Mouse (Mus musculus) kidney, embryonic 15.5 days (tissue): ENCODE results near the gene Gtpbp2. TPM values are rescaled to one million over a fixed set of nuclear protein-coding genes. Genes with fewer than 3 reads are reported as not detected.

Source experiments
- ATAC-seq: fragments of 200-750 bp; cut with Nextera tagmentation; replicated peaks from 2 replicates; pipeline ENCODE4 v1.8.0; 2017; ENCODE audit warnings: moderate TSS enrichment; ENCODE audit not compliant: low FRiP score
- H3K27ac ChIP-seq: fragments of 300-500 bp; sonication (generic); 2 replicates; pipeline ENCODE4 v1.5.1; 2015; ENCODE audit warnings: mild to moderate bottlenecking, inconsistent platforms
- H3K27me3 ChIP-seq: fragments of 300-500 bp; sonication (generic); 2 replicates; pipeline ENCODE4 v1.6.1; 2015; ENCODE audit warnings: inconsistent platforms
- H3K36me3 ChIP-seq: fragments of 300-500 bp; sonication (generic); 2 replicates; pipeline ENCODE4 v1.6.1; 2015; ENCODE audit warnings: inconsistent platforms
- H3K4me1 ChIP-seq: fragments of 300-500 bp; sonication (generic); 2 replicates; pipeline ENCODE4 v1.6.1; 2015; ENCODE audit warnings: inconsistent platforms
- H3K4me2 ChIP-seq: fragments of 300-500 bp; sonication (generic); 2 replicates; pipeline ENCODE4 v1.6.1; 2015; ENCODE audit warnings: moderate library complexity, mild to moderate bottlenecking, inconsistent platforms
- H3K4me3 ChIP-seq: fragments of 300-500 bp; sonication (generic); replicated peaks from 2 replicates; pipeline ENCODE4 v1.5.1; 2015; ENCODE audit warnings: mild to moderate bottlenecking, inconsistent platforms
- H3K9ac ChIP-seq: fragments of 300-500 bp; sonication (generic); 2 replicates; pipeline ENCODE4 v1.6.1; 2015; ENCODE audit warnings: mild to moderate bottlenecking, inconsistent platforms
- H3K9me3 ChIP-seq: fragments of 300-500 bp; sonication (generic); replicated peaks from 2 replicates; pipeline ENCODE4 v1.6.1; 2016; ENCODE audit warnings: inconsistent platforms
- WGBS: fragments of 180-500 bp; shearing (Covaris S2); methylation state at CpG from one replicate; pipeline ENCODE4 v1.1.7; 2015; ENCODE audit warnings: mixed read lengths; 5-methylcytosine and 5-hydroxymethylcytosine counted together
- polyA plus RNA-seq: library from polyadenylated mRNA; unstranded; fragments of >200 nt; fragmentation: Nextera tagmentation; extraction: Ambion mirVana; gene quantifications from 2 replicates; pipeline ENCODE4 v1.2.1, GENCODE M21; 2015

Gene Gtpbp2
- polyA plus RNA-seq, 1 experiment from 2014 or later, result 44.4 TPM

DNA sequence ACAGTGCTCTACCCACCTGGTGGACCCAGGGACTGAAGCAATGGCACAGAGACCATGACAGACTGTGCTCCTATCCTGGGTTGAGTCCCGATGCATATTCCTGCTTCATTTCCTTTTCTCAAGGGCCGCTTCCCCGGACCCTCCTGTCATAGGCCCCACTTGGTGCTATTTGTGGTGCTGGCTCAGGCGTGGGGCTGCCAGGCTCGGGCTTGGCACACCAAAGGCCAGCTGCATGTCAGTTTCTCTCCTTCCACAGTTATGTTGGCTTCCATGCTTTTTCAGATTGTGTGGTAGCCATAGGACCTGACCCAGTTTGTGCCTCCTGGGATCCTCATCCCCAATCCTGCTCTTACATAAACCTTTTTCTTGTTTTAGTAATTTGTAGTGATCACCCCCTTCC, 7.9 kb downstream of the Gtpbp2 start:
- 90% methylated on average over 5 of the region's 5 CpGs for WGBS
- Histone ChIP-seq H3K36me3 (peaks cover 96% of the 10 kb centered on the region), H3K27me3 (no peaks in the 10 kb centered on the region), H3K9ac (no peak overlapping the region), H3K4me2 (no peak overlapping the region), H3K4me1 (no peaks in the 10 kb centered on the region), H3K9me3 (no peaks in the 10 kb centered on the region), H3K27ac (no peak overlapping the region), H3K4me3 (no peak overlapping the region)
- no peak for ATAC-seq

DNA sequence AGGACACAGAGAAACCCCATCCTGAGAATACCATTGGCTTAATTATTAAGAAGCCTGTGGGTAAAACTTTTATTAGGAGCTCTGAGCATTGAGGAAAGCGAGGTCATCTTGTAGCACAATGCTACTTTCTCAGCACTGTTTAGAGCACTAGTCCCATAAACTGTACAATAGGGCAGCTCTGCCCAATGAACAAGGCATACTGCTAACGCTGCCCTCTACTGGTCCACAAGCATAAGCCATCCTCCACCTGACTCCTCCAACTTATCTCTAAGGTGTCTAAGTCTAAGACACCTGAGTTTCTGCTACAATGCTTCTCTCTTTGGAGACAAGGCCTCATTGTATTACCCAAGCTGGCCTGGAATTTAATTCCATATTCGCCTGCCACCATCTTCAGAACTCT, 9.7 kb downstream of the Gtpbp2 start:
- Histone ChIP-seq H3K9ac (no peak overlapping the region), H3K27ac (no peak overlapping the region), H3K4me1 (no peaks in the 10 kb centered on the region), H3K4me3 (no peak overlapping the region), H3K27me3 (no peaks in the 10 kb centered on the region), H3K36me3 (peaks cover 91% of the 10 kb centered on the region), H3K9me3 (no peaks in the 10 kb centered on the region), H3K4me2 (no peak overlapping the region)
- WGBS, result 81% methylated on average over 3 of the region's 3 CpGs
- no peak; the same call in 1 of the 2 replicates for ATAC-seq

DNA sequence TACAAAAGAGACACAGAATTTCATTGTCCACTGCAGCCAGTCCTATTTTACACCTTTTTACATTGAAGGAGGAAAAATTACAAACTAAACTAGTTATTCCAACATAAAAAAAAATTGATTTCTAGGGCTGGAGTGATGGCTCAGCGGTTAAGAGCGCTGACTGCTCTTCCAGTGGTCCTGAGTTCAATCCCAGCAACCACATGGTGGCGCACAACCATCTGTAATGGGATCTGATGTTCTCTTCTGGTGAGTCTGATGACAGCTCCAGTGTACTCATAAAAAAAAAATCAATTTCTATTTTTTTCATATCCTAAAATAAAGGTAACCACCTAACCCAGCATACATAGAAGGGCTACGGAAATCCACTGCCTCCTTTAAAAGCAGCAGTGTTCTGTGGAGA, 21.4 kb downstream of the Gtpbp2 start:
- no peak for ATAC-seq

DNA sequence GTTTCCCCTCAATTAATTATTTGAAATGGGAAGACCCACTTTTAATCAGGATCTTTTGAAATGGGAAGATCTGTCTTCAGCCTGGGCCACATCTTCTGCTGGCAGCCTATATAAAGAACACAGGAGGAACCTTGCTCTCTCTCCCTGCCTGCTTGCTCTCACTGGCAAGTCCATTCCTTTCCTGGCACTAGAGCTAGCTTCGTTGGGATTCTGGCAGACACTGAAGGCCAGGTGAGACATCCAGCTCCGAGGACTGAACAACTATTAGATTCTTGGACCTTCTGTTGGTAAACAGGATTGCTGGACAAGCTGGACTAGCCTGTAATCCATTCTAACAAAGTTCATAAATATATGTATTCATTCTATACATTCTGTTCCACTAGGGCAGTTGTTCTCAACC, 28.0 kb downstream of the Gtpbp2 start:
- Histone ChIP-seq H3K36me3 (peaks cover 93% of the 10 kb centered on the region), H3K4me3 (no peak overlapping the region), H3K9me3 (no peaks in the 10 kb centered on the region), H3K4me2 (no peak overlapping the region), H3K27ac (no peak overlapping the region), H3K27me3 (no peaks in the 10 kb centered on the region), H3K4me1 (no peaks in the 10 kb centered on the region), H3K9ac (no peak overlapping the region)
- 87% methylated on average over 2 of the region's 2 CpGs for WGBS
- ATAC-seq, result no peak

More for the DNA sequence above, 21.4 kb downstream of the Gtpbp2 start:
- Histone ChIP-seq H3K4me2 (no peak overlapping the region), H3K36me3 (peaks cover 97% of the 10 kb centered on the region), H3K9me3 (no peaks in the 10 kb centered on the region), H3K4me1 (no peaks in the 10 kb centered on the region), H3K9ac (no peak overlapping the region), H3K4me3 (no peak overlapping the region), H3K27ac (no peak overlapping the region), H3K27me3 (no peaks in the 10 kb centered on the region)
- 90% methylated on average over 4 of the region's 4 CpGs for WGBS

DNA sequence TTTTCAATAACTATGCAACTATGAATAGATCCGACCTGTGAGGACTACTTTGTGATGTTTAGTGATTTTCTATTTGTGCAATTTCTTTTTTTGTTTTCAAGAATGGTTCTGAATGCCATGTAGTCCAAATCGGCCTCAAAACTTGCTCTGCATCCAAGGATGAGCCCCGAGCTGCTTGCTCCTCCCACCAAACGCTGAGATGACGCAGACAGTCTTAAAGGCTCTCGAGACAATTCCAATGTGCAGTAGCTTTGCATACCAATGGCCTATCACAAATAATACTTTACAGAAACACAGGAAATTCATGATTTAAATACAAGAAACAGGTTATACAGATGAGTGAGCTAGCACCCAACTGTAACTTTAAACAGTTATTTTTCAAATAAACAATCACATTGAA, 40.3 kb downstream of the Gtpbp2 start:
- Histone ChIP-seq H3K4me3 (peak overlapping the region; percentile 78), H3K9me3 (no peaks in the 10 kb centered on the region), H3K4me1 (peaks cover 23% of the 10 kb centered on the region), H3K27ac (no peak overlapping the region), H3K27me3 (no peaks in the 10 kb centered on the region), H3K4me2 (peak overlapping the region; percentile 74), H3K9ac (0 out of 2 replicates have a peak overlapping the region, but pooled peaks have one; percentile 89), H3K36me3 (peaks cover 53% of the 10 kb centered on the region)
- no peak for ATAC-seq
- WGBS, result 68% methylated on average over 6 of the region's 6 CpGs

DNA sequence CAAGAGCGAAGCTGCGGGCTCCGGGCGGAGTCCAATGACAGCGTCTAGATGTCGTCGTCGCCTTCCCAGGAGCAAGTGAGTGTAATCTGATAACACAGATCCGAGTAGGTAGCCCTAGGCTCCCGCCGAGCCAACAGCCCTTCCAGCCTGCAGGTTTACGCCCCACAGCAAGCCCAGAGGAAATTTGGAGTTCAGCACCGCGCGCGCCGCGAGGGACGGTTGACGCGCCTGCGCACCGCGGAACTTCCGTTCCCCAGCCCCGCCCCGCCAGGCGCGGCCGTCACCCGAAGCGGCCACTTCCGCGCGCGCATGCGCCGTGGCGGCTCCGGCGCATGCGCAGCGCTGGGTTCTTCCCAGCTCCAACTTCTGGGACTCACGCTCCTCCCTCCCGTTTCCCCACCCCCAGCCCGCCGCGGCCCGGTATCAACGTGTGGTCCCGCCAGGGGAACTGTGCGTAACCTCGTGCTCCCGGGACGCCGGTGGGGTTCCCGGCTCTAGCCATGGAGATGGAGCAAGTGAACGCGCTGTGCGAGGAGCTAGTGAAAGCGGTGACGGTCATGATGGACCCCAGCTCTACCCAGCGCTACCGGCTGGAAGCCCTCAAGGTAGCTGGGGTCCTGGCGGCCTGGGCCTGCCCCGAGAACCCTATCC, 41.7 kb downstream of the Gtpbp2 start, which contains the start of the genes Polh and Xpo5:
TSS of gene Polh (minus strand) at position 225 of the 651 bp plus-strand sequence.
TSS of gene Xpo5 (plus strand) at position 362 of the 651 bp plus-strand sequence.
- no peaks in the 10 kb centered on the region for H3K27me3 ChIP-seq
- peaks cover 23% of the 10 kb centered on the region for H3K4me1 ChIP-seq
- peak within 1 kb of the TSS; percentile 91 for H3K27ac ChIP-seq
- peaks cover 53% of the 10 kb centered on the region for H3K36me3 ChIP-seq
- H3K4me2 ChIP-seq, result peak within 1 kb of the TSS; percentile 82
- WGBS, result under 1% methylated on average over 66 of the region's 66 CpGs
- no peaks in the 10 kb centered on the region for H3K9me3 ChIP-seq
- ATAC-seq, result peak; percentile 96
- H3K4me3 ChIP-seq, result peak within 1 kb of the TSS; percentile 78
- peak within 1 kb of the TSS; percentile 89 for H3K9ac ChIP-seq

DNA sequence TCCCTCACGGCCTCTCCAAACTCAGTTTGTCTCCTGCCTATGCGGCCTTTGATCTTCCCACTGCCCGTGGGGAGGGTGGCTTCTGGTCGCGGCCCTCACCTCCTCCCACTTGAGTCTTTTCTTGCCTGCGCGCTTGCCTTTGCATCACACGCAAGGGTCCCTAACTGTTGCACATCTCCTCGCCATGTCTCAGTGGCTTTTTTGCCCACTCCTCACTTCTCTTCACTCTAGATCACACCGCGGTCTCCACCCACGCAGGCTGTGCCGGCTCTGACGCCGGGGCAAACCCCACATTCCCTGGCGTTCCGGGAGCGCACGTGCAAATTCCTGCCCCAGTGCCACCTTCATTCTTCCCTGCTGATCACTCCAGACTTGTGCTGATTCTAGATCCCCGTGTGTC, 42.2 kb downstream of the Gtpbp2 start:
- no peaks in the 10 kb centered on the region for H3K9me3 ChIP-seq
- ATAC-seq, result peak; percentile 16; the same call in 1 of the 2 replicates

DNA sequence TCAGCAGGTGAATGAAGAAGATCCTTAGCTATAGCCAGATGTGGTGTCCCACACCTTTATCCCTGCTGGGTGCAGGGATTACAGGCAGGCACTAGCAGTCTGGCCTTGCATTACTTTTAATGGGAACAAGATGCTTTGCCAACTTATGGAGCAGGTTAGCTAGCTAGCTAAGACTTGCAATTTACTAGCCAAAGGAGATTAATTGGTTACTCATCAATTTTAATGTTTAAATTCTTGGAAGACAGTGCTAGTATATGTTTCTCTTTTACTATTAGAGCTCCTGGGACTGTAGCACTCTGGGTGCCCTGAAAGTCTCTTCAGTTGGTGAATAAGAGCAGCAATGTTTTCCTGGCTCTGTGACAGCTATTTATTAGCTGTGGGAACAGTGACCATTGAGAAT, 45.8 kb downstream of the Gtpbp2 start:
- Histone ChIP-seq H3K27ac (no peak overlapping the region), H3K9ac (no peak overlapping the region), H3K4me2 (no peak overlapping the region), H3K4me1 (peaks cover 14% of the 10 kb centered on the region), H3K4me3 (no peak overlapping the region), H3K27me3 (no peaks in the 10 kb centered on the region), H3K36me3 (peaks cover 70% of the 10 kb centered on the region), H3K9me3 (no peaks in the 10 kb centered on the region)
- no peak for ATAC-seq

More for the DNA sequence above, 42.2 kb downstream of the Gtpbp2 start:
- under 1% methylated on average over 20 of the region's 20 CpGs for WGBS
- H3K36me3 ChIP-seq, result peaks cover 53% of the 10 kb centered on the region
- H3K27ac ChIP-seq, result peak overlapping the region; percentile 85
- peak overlapping the region; percentile 82 for H3K4me2 ChIP-seq
- no peaks in the 10 kb centered on the region for H3K27me3 ChIP-seq
- H3K4me3 ChIP-seq, result peak overlapping the region; percentile 78
- H3K4me1 ChIP-seq, result peaks cover 23% of the 10 kb centered on the region
- H3K9ac ChIP-seq, result peak overlapping the region; percentile 89

DNA sequence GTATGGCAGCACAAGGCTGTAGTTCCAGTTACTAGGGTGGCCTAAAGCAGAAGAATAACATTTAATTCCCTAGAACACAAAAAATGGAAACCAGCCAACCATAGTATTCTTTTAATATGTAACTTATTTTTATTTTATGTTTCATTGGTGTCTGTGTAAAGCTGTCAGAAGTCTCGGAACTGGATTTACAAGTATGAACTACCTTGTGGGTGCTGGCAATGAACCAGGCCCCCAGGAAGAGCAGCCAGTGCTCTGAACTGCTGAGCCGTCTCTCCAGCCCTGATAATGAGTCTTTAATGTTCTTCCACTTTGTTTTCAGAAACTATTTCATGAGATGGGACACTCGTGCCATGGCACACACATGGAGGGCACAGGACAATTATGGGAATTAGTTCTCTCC, 49.7 kb downstream of the Gtpbp2 start:
- H3K27ac ChIP-seq, result 0 out of 2 replicates have a peak overlapping the region, but pooled peaks have one; percentile 15
- ATAC-seq, result 0 out of 2 replicates have a peak, but pooled peaks have one; percentile 52
- no peak overlapping the region for H3K4me3 ChIP-seq
- H3K9ac ChIP-seq, result no peak overlapping the region
- no peaks in the 10 kb centered on the region for H3K9me3 ChIP-seq
- peaks cover 98% of the 10 kb centered on the region for H3K36me3 ChIP-seq
- WGBS, result 75% methylated on average over 3 of the region's 3 CpGs
- H3K4me1 ChIP-seq, result no peaks in the 10 kb centered on the region
- H3K4me2 ChIP-seq, result no peak overlapping the region
- no peaks in the 10 kb centered on the region for H3K27me3 ChIP-seq

Other genes starting within 250 kb of the Gtpbp2 start
- 5.9 and 6.6 TPM in 2 replicates for gene Vegfa, start 128.7 kb upstream of the Gtpbp2 start, polyA plus RNA-seq
- gene Mrps18a, start 50.0 kb upstream of the Gtpbp2 start, polyA plus RNA-seq, result 154 and 155 TPM in 2 replicates
- 11.7 and 12.1 TPM in 2 replicates for gene Rsph9, start 16.8 kb upstream of the Gtpbp2 start, polyA plus RNA-seq
- 37.5 and 39.2 TPM in 2 replicates for gene Mad2l1bp, start 7.5 kb upstream of the Gtpbp2 start, polyA plus RNA-seq
- 16.5 and 17.0 TPM in 2 replicates for gene Polh, start 41.6 kb downstream of the Gtpbp2 start, polyA plus RNA-seq
- 41.9 and 44.8 TPM in 2 replicates for gene Xpo5, start 41.8 kb downstream of the Gtpbp2 start, polyA plus RNA-seq
- 104 TPM in 2 replicates for gene Polr1c, start 87.0 kb downstream of the Gtpbp2 start, polyA plus RNA-seq
- 103 and 113 TPM in 2 replicates for gene Yipf3, start 87.0 kb downstream of the Gtpbp2 start, polyA plus RNA-seq
- 0.60 and 0.71 TPM in 2 replicates for gene Lrrc73, start 92.5 kb downstream of the Gtpbp2 start, polyA plus RNA-seq
- gene Tjap1, start 122.0 kb downstream of the Gtpbp2 start, polyA plus RNA-seq, result 40.3 and 47.7 TPM in 2 replicates
- 0.42 and 0.85 TPM in 2 replicates for gene Dlk2, start 136.4 kb downstream of the Gtpbp2 start, polyA plus RNA-seq
- 5.8 and 6.3 TPM in 2 replicates for gene Abcc10, start 167.3 kb downstream of the Gtpbp2 start, polyA plus RNA-seq
- 9.9 and 10.3 TPM in 2 replicates for gene Zfp318, start 222.7 kb downstream of the Gtpbp2 start, polyA plus RNA-seq